Mouse (Mus musculus) layer of hippocampus, postnatal 36 days (tissue): Measurements from ENCODE around the gene Tomm40l. TPM values are rescaled to one million over a fixed set of nuclear protein-coding genes. Genes with fewer than 3 reads are reported as not detected.
"Not testable (repeated sequence)": the region's sequence is repeated elsewhere in the genome, so short reads cannot be mapped to it uniquely, and the experiment has no call there.

Source experiments
- DNase-seq, 2 experiments: peaks; one replicate each; pipeline ENCODE4 v3.0.0; 2022
- total RNA-seq, 2 experiments: library from RNA; stranded (reverse); gene quantifications; 2 replicates each; pipeline ENCODE4 v1.2.3; 2021

Gene Tomm40l
- total RNA-seq, 2 experiments from 2014 or later = 72.4 to 80.2 TPM

DNA sequence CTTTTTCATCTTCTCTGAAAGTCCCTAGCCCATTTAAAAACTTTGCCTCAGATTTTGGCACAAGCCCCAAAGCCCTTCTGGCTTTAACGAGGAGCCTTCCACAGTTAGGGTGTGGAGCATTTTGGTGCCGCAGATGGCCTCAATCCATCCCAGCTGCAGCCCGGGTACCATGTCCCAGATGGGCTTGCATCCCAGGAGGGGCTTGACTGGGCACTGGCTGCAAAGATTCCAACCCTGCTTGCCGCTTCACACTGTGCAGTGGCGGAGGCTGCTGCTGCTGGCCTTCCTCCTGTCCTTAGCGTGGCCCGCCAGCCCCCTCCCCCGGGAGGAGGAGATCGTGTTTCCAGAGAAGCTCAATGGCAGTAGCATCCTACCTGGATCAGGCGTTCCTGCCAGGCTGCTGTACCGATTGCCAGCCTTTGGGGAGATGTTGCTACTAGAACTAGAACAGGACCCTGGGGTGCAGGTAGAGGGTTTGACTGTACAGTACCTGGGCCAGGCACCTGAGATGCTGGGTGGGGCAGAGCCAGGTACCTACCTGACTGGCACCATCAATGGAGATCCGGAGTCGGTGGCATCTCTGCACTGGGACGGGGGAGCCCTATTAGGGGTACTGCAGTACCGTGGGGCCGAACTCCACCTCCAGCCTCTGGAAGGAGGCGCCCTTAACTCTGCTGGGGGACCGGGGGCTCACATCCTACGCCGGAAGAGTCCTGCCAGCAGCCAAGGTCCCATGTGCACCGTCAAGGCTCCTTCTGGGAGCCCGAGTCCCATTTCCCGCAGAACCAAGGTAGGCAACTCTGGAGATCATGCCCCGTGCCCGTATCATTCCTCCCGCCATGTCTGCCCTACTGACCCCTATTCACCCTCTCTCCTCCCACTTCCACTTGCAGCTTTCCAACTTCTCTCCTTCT is 28.6 kb upstream of the Tomm40l start, which contains the start of gene Ndufs2:
TSS of gene Ndufs2 (minus strand) at position 709 of the 914 bp plus-strand sequence.
- peak in 1 of 2 experiments; percentile 32 for DNase-seq

DNA sequence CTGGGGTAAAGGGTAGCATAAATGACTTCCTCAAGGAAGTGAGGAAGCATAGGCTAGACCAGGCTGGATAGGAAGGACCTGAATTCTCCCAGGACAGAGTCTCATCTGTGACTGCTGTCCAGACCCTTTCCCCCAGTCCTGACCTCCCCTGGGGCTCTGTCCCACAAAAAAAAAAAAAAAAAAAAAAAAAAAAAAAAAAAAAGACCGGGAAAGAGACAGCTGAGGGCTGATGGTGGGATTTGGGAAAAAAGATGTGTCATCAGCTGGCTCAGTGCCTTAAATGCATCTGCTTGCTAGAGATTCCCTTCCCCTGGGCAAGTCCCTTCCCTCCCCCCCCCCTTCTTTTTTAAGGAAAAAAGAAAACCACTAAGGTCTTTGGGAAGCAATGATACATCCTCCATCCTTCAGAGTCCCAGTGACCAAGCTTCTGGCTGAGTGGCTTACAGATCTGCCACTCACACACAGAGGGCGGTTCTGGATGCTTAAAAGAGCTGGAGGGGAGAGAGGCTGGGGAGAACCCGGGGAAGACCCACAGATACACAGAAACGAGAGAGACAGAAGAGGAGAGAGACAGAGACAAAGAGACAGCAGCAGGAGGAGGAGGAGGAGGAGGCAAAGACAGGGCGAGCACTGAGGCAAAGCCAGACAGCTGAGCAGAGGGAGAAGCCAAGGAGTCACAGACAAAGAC is 27.7 kb upstream of the Tomm40l start, which contains the start of gene Adamts4:
TSS of gene Adamts4 (plus strand) at position 509 of the 688 bp plus-strand sequence.
- DNase-seq = peak; percentile 49 to 56

DNA sequence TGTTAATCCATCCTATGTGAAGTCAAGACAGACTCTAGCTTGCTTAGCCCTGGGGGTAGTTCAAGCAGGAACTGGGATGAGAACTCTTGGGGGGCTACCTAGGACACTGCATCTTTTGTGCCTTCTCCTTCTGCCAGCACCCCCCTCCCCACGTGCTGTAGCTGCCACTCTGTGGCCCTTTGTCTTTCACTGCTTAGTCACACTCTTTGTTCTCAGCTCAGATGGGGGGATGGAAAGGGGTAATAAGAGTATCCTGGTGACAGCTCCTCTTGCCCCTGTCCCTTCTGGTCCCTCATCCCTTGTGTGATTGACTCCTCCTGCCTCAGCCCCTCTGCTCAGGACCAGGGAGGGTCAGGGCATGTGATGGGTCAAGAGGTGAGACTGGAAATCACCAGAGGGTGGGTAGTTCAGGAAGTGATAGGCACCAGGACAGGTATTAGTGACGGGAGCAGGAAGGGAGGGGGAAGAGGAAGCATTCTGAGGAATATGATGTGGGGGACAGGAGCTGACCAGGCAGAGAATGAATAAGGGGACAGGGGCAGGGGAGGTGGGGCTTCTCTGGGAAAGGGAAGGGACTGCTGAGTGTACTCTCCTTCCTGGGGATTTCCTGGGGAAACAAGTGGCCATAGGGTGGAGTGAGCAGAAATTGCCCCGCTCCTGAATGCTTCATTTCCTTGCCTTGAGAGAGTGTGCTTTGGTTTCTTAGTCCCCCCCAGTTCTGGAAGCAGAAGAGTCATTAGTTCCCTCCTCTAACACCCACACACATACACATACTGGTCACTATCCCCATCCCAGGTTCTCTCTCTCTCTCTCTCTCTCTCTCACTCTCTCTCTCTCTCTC is 26.3 kb upstream of the Tomm40l start:
- no peak for DNase-seq

DNA sequence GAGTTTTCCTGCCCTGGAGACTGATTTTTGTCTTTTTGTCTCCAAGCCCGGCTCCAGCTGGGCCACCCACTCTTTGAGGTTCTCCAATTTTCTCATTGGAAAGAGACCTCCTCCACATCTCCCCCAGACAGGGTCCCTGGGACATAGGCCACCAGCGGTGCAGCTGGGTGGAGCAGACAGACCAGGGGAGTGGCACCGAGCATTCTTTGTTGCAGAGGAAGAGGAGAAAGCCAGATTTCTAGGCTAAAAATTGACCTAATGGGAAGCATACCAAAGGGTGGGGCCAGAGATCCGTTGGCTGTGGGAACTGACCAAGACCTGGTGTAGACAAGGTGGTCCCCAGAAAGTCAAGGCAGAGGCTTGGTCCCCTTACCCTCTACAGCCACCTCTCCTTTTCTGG is 25.6 kb upstream of the Tomm40l start:
- no peak for DNase-seq

DNA sequence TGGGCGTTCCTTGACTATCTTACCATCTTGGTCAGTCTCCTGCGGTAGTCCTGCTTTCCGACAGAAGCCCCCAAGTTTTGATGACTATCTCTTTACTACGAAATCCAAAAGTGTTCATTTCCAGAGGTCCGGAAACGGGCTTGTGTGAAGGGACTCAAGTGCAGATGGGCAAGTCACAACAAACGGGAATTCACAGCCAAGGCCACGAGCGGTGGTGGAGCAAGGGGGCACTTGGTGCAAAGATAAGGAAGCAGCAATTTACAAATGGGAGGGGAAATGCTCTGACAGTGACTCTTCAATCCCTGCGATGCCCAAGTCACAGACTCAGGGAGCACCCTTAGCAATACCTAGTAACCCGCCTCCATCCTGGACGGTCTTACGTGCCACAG is 25.1 kb upstream of the Tomm40l start:
- DNase-seq = no peak

DNA sequence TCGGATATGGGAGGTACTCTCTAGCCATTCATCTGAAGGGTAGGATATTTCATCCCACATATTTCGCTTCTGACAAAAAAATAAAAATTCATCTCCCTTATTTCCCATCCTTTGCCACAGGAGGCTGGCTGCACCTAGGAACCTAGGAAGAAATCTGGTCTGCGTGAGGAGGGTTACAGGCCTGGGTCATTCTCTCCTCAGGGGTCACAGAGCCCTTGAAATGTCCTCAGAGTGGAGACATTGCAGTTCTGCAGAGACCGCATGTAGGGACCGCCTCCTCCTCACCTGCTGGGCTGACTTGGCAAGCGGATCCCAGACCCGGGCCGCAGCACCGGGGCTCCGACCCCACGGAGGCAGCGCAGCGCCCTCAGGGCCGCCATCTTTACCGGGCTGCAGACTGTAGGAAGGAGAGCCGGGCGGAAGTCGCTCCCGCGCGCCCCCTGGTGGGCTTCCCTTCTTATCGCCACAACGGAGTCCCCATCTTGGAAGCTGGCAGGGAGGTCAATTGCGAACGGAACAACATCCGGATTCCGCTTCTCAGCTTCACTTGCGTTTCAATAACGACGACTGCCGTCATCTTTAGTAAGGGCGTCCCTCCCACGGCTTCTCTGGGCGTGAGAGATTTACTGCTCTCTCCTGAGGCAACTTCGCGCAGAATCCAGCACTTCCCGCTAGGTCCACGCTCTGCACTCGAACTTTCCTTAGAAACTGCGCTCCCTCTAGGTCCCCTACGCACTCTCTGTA is 24.6 kb upstream of the Tomm40l start:
- peak; percentile 98 for DNase-seq

GRCm38 (mm10) chr1:171245353-171245752 is 23.0 kb upstream of the Tomm40l start:
- no peak for DNase-seq

DNA sequence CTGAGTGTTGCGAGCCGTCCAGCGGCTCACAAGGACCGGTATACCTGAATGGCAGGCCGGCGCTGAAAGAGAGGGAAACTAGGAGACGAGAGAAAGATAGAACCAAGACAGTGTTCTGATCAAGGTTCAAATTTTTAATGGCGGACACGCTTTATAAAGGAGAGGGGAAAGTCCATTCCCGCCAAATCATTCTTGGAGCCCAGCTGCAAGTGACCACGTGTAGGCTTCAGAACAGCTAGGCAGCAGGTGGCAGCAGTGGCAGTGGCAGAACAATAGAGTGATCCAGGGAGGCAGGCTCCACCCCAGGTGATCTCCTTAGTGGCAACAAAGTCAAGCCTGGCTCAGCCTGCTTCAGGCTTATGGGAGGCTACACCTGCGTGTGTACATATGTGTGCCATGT is 19.6 kb upstream of the Tomm40l start:
- not testable (repeated sequence) for DNase-seq

DNA sequence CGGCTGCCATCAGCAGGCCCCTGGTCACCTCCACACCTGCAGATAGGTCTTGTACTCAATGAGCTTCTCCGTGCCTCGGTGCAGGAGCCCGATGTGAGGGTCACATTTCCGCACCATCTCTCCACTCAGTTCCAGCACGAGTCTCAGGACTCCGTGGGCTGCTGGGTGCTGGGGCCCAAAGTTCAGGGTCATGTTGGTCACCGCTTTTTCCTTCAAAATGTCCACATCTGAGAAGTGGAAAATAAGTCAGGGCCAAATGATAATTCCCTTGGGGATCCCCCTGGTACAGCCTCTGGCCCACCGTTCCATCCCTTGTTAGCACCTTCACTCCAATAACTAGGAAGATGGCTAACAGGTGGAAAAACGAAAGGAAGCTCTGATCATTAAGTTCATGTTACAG is 18.6 kb upstream of the Tomm40l start:
- DNase-seq = no peak

DNA sequence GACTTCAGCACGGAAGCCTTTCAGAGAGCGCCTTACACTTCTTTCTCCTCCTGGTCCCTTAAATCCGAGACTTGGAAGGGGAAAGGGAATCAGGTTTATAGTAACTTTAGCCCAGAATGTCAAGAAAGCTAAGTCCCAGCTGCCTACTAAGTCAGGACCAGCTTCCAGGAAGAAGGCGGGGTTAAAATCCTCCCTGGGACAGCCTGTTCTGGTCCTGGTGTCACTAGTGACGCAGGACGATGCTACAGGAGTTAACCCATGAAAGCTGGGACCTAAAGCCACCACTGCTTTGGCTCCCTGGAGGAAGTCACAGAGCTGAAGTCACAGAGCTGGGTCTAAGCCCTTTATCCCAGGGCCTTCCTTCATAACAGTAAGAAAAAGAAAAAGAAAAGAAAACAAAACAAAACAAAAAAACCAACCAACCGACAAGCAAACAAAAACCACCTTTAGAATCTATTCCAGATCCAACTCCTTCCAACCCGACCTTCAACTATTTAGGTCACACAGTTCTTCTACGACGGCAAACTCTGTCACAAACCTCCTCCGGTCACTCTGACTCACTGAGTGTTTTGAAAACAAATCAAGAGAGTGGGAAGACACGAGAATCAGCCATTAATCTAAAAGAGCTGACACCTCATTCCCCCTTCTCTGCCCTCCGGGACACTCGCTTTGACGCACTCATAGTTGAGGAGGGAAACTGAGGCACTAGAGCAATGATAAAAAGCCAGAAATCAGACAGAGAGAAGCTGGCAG is 17.9 kb upstream of the Tomm40l start:
- DNase-seq = no peak

- DNase-seq = no peak
Measured at GRCm38 (mm10) chr1:171238463-171238862, 16.1 kb upstream of the Tomm40l start.

- no peak for DNase-seq
Measured at GRCm38 (mm10) chr1:171237438-171237837, 15.1 kb upstream of the Tomm40l start.

GRCm38 (mm10) chr1:171235791-171236190 is 13.5 kb upstream of the Tomm40l start:
- no peak for DNase-seq

- no peak for DNase-seq
Measured at GRCm38 (mm10) chr1:171234538-171234937, 12.2 kb upstream of the Tomm40l start.

GRCm38 (mm10) chr1:171234126-171234525 is 11.8 kb upstream of the Tomm40l start, which contains the start of gene Fcer1g:
Gene Fcer1g, minus strand, starts transcription at chr1:171234365.
- DNase-seq = no peak

DNA sequence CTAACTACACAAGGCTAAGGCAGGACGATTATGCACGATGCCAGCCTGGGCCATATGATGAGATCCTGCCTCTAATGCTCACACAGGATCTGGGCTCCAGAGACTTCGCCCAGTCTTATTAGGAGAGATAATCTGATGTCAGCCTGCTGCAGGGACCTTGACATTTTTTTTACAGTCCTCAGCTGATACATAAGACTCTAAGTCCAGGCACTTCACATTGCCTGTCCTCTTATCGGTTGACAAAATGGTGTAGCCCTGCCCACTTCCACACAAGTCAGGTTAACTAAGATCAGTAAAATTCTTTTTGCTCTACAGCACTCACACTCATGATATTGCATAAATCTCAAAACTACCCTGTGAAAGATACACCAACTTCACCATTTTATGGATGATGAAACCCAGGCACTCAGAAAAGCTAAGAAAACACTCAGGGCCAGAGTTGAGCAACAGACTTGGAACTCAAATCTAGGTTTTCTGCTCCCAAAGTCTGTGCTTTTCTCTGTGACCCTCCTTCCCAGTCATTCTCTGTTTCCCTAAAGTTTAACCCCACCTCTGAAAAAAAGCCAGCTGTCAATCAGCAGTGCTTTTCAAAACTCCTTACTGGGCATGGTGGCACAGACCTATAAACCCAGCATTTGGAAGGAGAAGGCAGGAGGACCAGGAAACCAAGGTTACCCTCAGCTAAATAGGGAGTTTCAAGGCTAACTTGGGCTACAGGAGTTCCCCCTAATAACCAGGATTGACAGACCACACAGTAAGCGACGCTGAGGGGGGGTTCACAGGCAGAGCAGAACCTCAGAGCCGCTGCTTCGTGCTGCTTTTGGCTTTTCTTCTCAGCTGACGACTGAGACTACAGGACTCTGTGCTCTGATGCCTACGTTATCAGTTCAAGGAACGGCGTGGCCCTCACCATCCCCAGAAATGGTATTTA is 10.8 kb upstream of the Tomm40l start:
- DNase-seq = no peak

GRCm38 (mm10) chr1:171232348-171232747 is 10.0 kb upstream of the Tomm40l start:
- DNase-seq = no peak

DNA sequence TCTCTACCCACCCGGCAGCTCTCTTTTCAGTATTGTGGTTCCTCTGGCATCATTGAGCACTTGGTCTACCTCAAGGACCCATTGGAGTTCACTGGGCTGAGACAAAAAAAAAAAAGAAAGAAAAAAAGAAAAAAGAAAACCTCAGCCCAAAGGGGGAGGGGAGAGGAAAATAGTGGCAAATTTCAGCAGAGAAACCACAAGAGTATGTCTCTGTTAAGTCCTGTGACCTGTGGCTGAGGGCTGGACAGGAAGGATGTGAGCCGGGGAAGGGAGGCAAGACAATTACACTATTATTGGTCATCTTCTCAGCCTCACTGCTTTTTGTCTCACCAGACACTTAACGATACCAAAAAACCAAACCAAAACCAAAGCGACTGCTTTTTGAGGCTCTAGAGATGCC is 9.5 kb upstream of the Tomm40l start:
- DNase-seq = no peak

GRCm38 (mm10) chr1:171230215-171230614 is 7.9 kb upstream of the Tomm40l start:
- no peak for DNase-seq

DNA sequence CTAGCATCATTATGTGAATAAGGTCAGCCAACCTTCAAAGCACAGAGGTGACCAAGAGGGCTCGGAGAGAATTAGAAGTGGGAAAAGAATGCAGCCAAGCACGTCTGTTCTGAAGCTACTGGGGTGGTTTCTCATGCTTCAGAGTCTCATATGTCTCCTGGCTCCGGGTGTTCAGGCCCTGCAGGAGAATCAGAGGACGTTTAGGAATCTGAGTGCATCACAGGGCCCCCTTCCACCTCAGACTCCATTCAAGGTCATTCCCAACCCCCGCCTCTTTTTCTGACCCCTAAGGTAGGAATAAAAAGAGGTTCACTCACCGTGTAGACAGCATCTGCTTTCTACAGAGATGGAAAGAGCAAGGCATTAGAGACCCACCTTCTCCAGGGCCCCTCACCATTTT is 7.4 kb upstream of the Tomm40l start:
- DNase-seq = no peak
